In the genomic region with DNA sequence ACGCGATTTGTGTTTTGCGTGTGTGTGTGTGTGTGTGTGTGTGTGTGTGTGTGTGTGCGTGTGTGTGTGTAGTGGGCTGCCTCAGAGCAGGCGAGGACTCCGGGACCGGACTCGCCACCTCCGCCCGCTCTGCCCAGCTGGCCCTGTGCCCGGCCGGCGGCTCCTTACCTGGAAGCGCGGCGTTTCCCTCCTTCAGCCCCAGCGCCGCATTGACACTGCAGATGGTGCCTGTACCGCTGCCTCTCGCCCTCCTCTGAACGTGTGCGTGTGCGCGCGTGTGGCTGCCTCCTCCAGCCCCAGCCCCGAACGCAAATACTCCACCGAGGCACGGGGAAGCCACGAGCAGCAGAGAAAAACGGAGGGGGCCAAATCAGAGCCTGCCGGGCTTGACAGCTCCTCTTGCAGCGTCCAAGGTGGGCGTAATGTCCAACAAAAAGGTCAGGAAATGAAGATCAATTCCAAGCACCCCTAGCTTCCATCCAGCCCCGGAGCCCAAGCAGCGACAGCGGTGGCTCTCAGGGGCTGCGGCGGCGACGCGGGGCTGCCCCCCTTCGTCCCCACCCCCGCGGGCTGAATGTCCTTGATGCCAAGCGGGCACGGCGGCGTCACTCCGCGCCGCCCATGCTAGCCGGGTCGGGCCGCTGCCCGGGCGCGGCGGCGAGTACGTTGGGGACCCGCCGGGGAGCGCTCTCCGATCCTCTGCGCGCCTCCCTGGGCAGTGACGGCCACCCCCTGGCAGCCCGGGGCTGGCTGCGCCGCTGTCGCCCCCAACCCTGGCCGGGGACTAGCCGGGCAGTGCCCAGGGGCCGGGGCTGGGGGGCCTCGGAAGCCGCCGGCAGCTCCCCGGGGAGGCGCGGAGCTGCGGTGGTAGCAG, we compare ENCODE assay signal across 8 mouse cellular contexts. TPM values are rescaled to one million over a fixed set of nuclear protein-coding genes. Genes with fewer than 3 reads are reported as not detected.
DNase-seq lines count a peak whose midpoint lies in the region; ATAC-seq lines count a peak whose summit lies in the region.

No protein-coding gene starts in this region.

- peaks cover 28% of the 10 kb centered on the region for H3K27me3 ChIP-seq in forebrain, embryonic 13.5 days
- peaks cover 87% of the 10 kb centered on the region for H3K27me3 ChIP-seq in lung, embryonic 15.5 days

- H3K4me2 ChIP-seq in forebrain, embryonic 13.5 days = peak overlapping the region; percentile 82
- H3K4me2 ChIP-seq in lung, embryonic 15.5 days = peak overlapping the region; percentile 95

- peak overlapping the region; percentile 82 for H3K4me3 ChIP-seq in forebrain, embryonic 13.5 days
- H3K4me3 ChIP-seq in lung, embryonic 15.5 days = peak overlapping the region; percentile 64

- H3K4me1 ChIP-seq in forebrain, embryonic 13.5 days = peaks cover 37% of the 10 kb centered on the region
- H3K4me1 ChIP-seq in lung, embryonic 15.5 days = peaks cover 9% of the 10 kb centered on the region

- peak; percentile 25 for DNase-seq in ES-CJ7 (ENCODE audit: low read depth, low spot score)
- DNase-seq in brain, adult 2 months (ENCODE audit: low read depth, low spot score) = peak; percentile 90
- peak; percentile 60 to 61 for DNase-seq in heart, postnatal 36 days
- DNase-seq in layer of hippocampus, adult 8-10 months (ENCODE audit: low spot score in 2 of 2) = peak; percentile 54 to 67
- DNase-seq in right cerebral cortex, postnatal 14 days = peak; percentile 78
- no peak for DNase-seq in spleen, postnatal 10 days (ENCODE audit: low spot score in 2 of 2)

- peak; percentile 52 for ATAC-seq in forebrain, embryonic 13.5 days
- peak; percentile 55 for ATAC-seq in lung, embryonic 15.5 days (ENCODE audit: borderline replicate concordance, extremely low read depth, low FRiP score, low TSS enrichment)

- under 1% methylated on average over 75 of the region's 82 CpGs for WGBS in forebrain, embryonic 13.5 days
- WGBS in lung, embryonic 15.5 days = under 1% methylated on average over 70 of the region's 82 CpGs

- no peaks in the 10 kb centered on the region for H3K36me3 ChIP-seq in forebrain, embryonic 13.5 days (ENCODE audit: poor library complexity, severe bottlenecking)
- no peaks in the 10 kb centered on the region for H3K36me3 ChIP-seq in lung, embryonic 15.5 days

- H3K9me3 ChIP-seq in forebrain, embryonic 13.5 days (replicated peaks) = no peaks in the 10 kb centered on the region
- H3K9me3 ChIP-seq in lung, embryonic 15.5 days = no peaks in the 10 kb centered on the region

- peak overlapping the region; percentile 91 for H3K27ac ChIP-seq in forebrain, embryonic 13.5 days
- H3K27ac ChIP-seq in lung, embryonic 15.5 days = peak overlapping the region; percentile 67

- intact Hi-C loops in heart, postnatal 36 days (cut with DNase I) = loop anchor here (1.0 to 5.0 kb wide), 3 partner anchors 108 to 210 kb away; no protein-coding TSS in a partner anchor

- H3K9ac ChIP-seq in forebrain, embryonic 13.5 days = peak overlapping the region; percentile 96
- peak overlapping the region; percentile 61 for H3K9ac ChIP-seq in lung, embryonic 15.5 days

RNA-seq across cellular contexts. Expression of a gene that starts 0.6 kb away (rescaled TPM):
- polyA plus RNA-seq in forebrain, embryonic 13.5 days (2015; fragmentation: Nextera tagmentation; extraction: Ambion mirVana) = 14.8 and 18.6 TPM in 2 replicates
- 10 to 100 TPM; 11.2 to 11.8 TPM for total RNA-seq in heart, postnatal 36 days (2021)
- total RNA-seq in layer of hippocampus, adult 8-10 months (2022) = 100 to 1,000 TPM in 2 of 4 experiments, 10 to 100 TPM in 2; 93.0 to 116 (median 107) TPM
- polyA plus RNA-seq in lung, embryonic 15.5 days (2015; fragmentation: Nextera tagmentation; extraction: Ambion mirVana) = 1.6 and 2.1 TPM in 2 replicates

Comparison
In these comparisons a context has a peak if more than half of its experiments do, and no peak if none do; other contexts are left out.
1. DNase-seq: peak in ES-CJ7 (single experiment), brain, adult 2 months (single experiment), heart, postnatal 36 days (2 of 2), layer of hippocampus, adult 8-10 months (2 of 2) and right cerebral cortex, postnatal 14 days (single experiment); none in spleen, postnatal 10 days (0 of 2).
2. RNA of a gene that starts 0.6 kb away (total RNA-seq): 93.0 to 116 TPM in layer of hippocampus, adult 8-10 months; 11.2 to 11.8 TPM in heart, postnatal 36 days; every median in the first group is over 4 times any median in the second.